Mouse (Mus musculus) MEL (cell line): Measurements from ENCODE around the gene Abl2.

Experiments
- CTCF ChIP-seq, 3 experiments: IDR thresholded peaks in 2 of 3; conservative IDR thresholded peaks in 1 of 3; 2 replicates each; pipeline ENCODE4 v1.5.1; 2011 to 2012; ENCODE audit warnings: low read length in 3 of 3, low read depth in 2 of 3, mild to moderate bottlenecking in 2 of 3, improper control_type of control experiment in 1 of 3, inconsistent platforms in 1 of 3, mixed read lengths in 1 of 3, moderate library complexity in 1 of 3; ENCODE audit not compliant: control insufficient read depth in 1 of 3, insufficient read depth in 1 of 3, poor library complexity in 1 of 3, severe bottlenecking in 1 of 3
- NELFE ChIP-seq: IDR thresholded peaks from 2 replicates; pipeline ENCODE4 v1.6.1; 2011; ENCODE audit warnings: low read depth, low read length, improper control_type of control experiment
- POLR2AphosphoS2 ChIP-seq: IDR thresholded peaks from 2 replicates; pipeline ENCODE4 v1.6.1; 2011; ENCODE audit warnings: low read length, improper control_type of control experiment

DNA sequence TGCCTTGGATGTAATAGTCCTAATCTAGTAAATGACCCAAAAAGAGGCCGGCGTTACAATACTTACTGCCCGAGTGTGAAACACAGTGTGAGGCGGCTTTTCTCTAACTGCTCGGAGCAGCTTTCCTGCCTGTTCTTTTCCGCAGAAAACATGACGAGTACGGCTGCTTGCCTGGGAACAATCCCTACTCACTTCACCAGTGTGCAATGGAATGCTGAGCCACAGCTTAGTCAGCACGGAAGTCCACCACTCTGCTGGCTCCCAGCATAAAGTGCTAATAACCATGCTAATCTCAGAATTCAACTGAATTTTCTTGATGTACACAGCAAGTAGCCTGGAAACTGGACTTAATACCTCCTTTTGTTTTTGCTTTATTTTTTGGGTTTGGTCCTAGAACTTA, 121.0 kb downstream of the Abl2 start:
- TF ChIP-seq NELFE (no peak), CTCF (IDR thresholded peaks at IDR 0.05 in 2 of 3, conservative IDR thresholded peaks at IDR 0.05 in 1 of 3; ENCODE audit: control insufficient read depth in 1 of 3, insufficient read depth in 1 of 3, low read depth in 2 of 3, low read length in 3 of 3, poor library complexity in 1 of 3, severe bottlenecking in 1 of 3) (no peak), POLR2AphosphoS2 (no peak)
